Mouse (Mus musculus) kidney, postnatal 25 days (tissue): Measurements from ENCODE around the gene Tcl1b1.
"Not testable (repeated sequence)": the region's sequence is repeated elsewhere in the genome, so short reads cannot be mapped to it uniquely, and the experiment has no call there.

Experiments
- DNase-seq, 2 experiments: peaks; one replicate each; pipeline ENCODE4 v3.0.0; 2021; ENCODE audit warnings: mixed read lengths in 2 of 2

Tcl1b1 gene

GRCm38 (mm10) chr12:105159390-105159789 is at the start of gene Tcl1b1:
Tcl1b1 (plus strand) TSS chr12:105159690.
- no peak for DNase-seq

GRCm38 (mm10) chr12:105109812-105110211 is 49.7 kb upstream of the Tcl1b1 start:
- no peak for DNase-seq

- peak in 1 of 2 experiments; percentile 25 for DNase-seq
Measured at GRCm38 (mm10) chr12:105112321-105112988, 47.0 kb upstream of the Tcl1b1 start.

- no peak for DNase-seq
Measured at GRCm38 (mm10) chr12:105116648-105117047, 42.8 kb upstream of the Tcl1b1 start.

GRCm38 (mm10) chr12:105125362-105125761 is 34.1 kb upstream of the Tcl1b1 start:
- DNase-seq = no peak

GRCm38 (mm10) chr12:105126516-105126915 is 33.0 kb upstream of the Tcl1b1 start:
- no peak for DNase-seq

GRCm38 (mm10) chr12:105127607-105128006 is 31.9 kb upstream of the Tcl1b1 start:
- no peak for DNase-seq

- not testable (repeated sequence) for DNase-seq
Measured at GRCm38 (mm10) chr12:105129494-105130205, 29.8 kb upstream of the Tcl1b1 start.

- DNase-seq = not testable (repeated sequence)
Measured at GRCm38 (mm10) chr12:105134167-105134566, 25.3 kb upstream of the Tcl1b1 start.

GRCm38 (mm10) chr12:105134826-105135225 is 24.7 kb upstream of the Tcl1b1 start:
- not testable (repeated sequence) for DNase-seq

- not testable (repeated sequence) for DNase-seq
Measured at GRCm38 (mm10) chr12:105137729-105138128, 21.8 kb upstream of the Tcl1b1 start.

GRCm38 (mm10) chr12:105143096-105143495 is 16.4 kb upstream of the Tcl1b1 start:
- DNase-seq = no peak

- DNase-seq = not testable (repeated sequence)
Measured at GRCm38 (mm10) chr12:105144928-105145327, 14.6 kb upstream of the Tcl1b1 start.

GRCm38 (mm10) chr12:105145714-105146113 is 13.8 kb upstream of the Tcl1b1 start, which contains the start of gene Tcl1b2:
Tcl1b2 (plus strand) TSS chr12:105146014.
- DNase-seq = no peak

GRCm38 (mm10) chr12:105155286-105155685 is 4.2 kb upstream of the Tcl1b1 start:
- DNase-seq = not testable (repeated sequence)

GRCm38 (mm10) chr12:105158842-105159241 is 648 bp upstream of the Tcl1b1 start:
- no peak for DNase-seq

- no peak for DNase-seq
Measured at GRCm38 (mm10) chr12:105166734-105167133, 7.2 kb downstream of the Tcl1b1 start.

GRCm38 (mm10) chr12:105173366-105173765 is 13.9 kb downstream of the Tcl1b1 start:
- DNase-seq = no peak

- peak; percentile 39 to 65 for DNase-seq
Measured at GRCm38 (mm10) chr12:105174318-105174717, 14.8 kb downstream of the Tcl1b1 start.

GRCm38 (mm10) chr12:105176044-105176443 is 16.6 kb downstream of the Tcl1b1 start, which contains the start of gene Tcl1b5:
Tcl1b5 (plus strand) TSS chr12:105176344.
- not testable (repeated sequence) for DNase-seq

- not testable (repeated sequence) for DNase-seq
Measured at GRCm38 (mm10) chr12:105181040-105181644, 21.7 kb downstream of the Tcl1b1 start.

- peak in 1 of 2 experiments; percentile 13 for DNase-seq
Measured at GRCm38 (mm10) chr12:105188980-105189379, 29.5 kb downstream of the Tcl1b1 start.

GRCm38 (mm10) chr12:105190743-105191142 is 31.3 kb downstream of the Tcl1b1 start, which contains the start of gene Tcl1b3:
Tcl1b3 (plus strand) TSS chr12:105191043.
- DNase-seq = not testable (repeated sequence)
